Comparison of ENCODE assay signal across 8 mouse cellular contexts in genomic region chr14:40947431-40948394, GRCm38 (mm10). TPM values are rescaled to one million over a fixed set of nuclear protein-coding genes. Genes with fewer than 3 reads are reported as not detected.
DNase-seq lines count a peak whose midpoint lies in the region; ATAC-seq and TF ChIP-seq lines count a peak whose summit lies in the region.

No protein-coding gene starts in this region.

- H3K27ac ChIP-seq in layer of hippocampus, adult 2 months: peak overlapping the region; percentile 93; the same call in 1 of the 2 replicates
- peak overlapping the region; percentile 78 for H3K27ac ChIP-seq in embryonic facial prominence, embryonic 12.5 days
- H3K27ac ChIP-seq in limb, embryonic 14.5 days (replicated peaks; ENCODE audit: low read depth, low read length): peak overlapping the region; percentile 33; the same call in 1 of the 2 replicates

- intact Hi-C loops in gastrocnemius, postnatal 14 days (cut with DNase I; ENCODE audit: low total_unique reads): no loop called here

- no peak for TF ChIP-seq POLR2A in limb, embryonic 14.5 days (IDR thresholded peaks at IDR 0.05; ENCODE audit: borderline replicate concordance, extremely low read depth, insufficient read depth, insufficient read length)

- H3K27me3 ChIP-seq in embryonic facial prominence, embryonic 12.5 days: no peaks in the 10 kb centered on the region
- H3K27me3 ChIP-seq in limb, embryonic 14.5 days (ENCODE audit: control insufficient read depth, insufficient read depth, low read length): no peaks in the 10 kb centered on the region

- DNase-seq in layer of hippocampus, adult 2 months (ENCODE audit: low spot score in 2 of 2): no peak
- no peak for DNase-seq in layer of hippocampus, adult 11-12 months (ENCODE audit: low spot score)
- no peak for DNase-seq in limb, embryonic 14.5 days (ENCODE audit: low spot score)
- peak; percentile 68 to 78 for DNase-seq in natural killer cell, adult 2 months (ENCODE audit: low spot score in 2 of 2)
- DNase-seq in frontal cortex, postnatal 36 days (ENCODE audit: low spot score in 2 of 2): no peak
- no peak for DNase-seq in adrenal gland, adult 18-20 months (ENCODE audit: low spot score in 2 of 2)
- no peak for DNase-seq in gastrocnemius, postnatal 14 days

- TF ChIP-seq CTCF in layer of hippocampus, adult 2 months (conservative IDR thresholded peaks at IDR 0.05): no peak

- H3K4me2 ChIP-seq in embryonic facial prominence, embryonic 12.5 days (replicated peaks): no peak overlapping the region
- no peak overlapping the region for H3K4me2 ChIP-seq in limb, embryonic 14.5 days (replicated peaks; ENCODE audit: low read depth, low read length, severe bottlenecking)

- no peaks in the 10 kb centered on the region for H3K9me3 ChIP-seq in embryonic facial prominence, embryonic 12.5 days
- H3K9me3 ChIP-seq in limb, embryonic 14.5 days (ENCODE audit: control insufficient read depth, low read length): no peaks in the 10 kb centered on the region

- 0 out of 2 replicates have a peak, but pooled peaks have one; percentile 59 for ATAC-seq in embryonic facial prominence, embryonic 12.5 days (ENCODE audit: insufficient number of reproducible peaks, insufficient read depth, low FRiP score, low TSS enrichment)
- ATAC-seq in limb, embryonic 14.5 days (ENCODE audit: low FRiP score, low read depth): no peak

- H3K9ac ChIP-seq in embryonic facial prominence, embryonic 12.5 days: no peak overlapping the region
- H3K9ac ChIP-seq in limb, embryonic 14.5 days (ENCODE audit: low read depth, low read length, severe bottlenecking): no peak overlapping the region

- H3K4me1 ChIP-seq in embryonic facial prominence, embryonic 12.5 days: peaks cover 34% of the 10 kb centered on the region
- H3K4me1 ChIP-seq in limb, embryonic 14.5 days (ENCODE audit: control insufficient read depth, insufficient read depth, low read length): peaks cover 26% of the 10 kb centered on the region

- 63% methylated on average over 14 of the region's 14 CpGs for WGBS in embryonic facial prominence, embryonic 12.5 days
- WGBS in limb, embryonic 14.5 days: 70% methylated on average over 14 of the region's 14 CpGs

- no peak overlapping the region for H3K4me3 ChIP-seq in layer of hippocampus, adult 2 months
- no peak overlapping the region for H3K4me3 ChIP-seq in embryonic facial prominence, embryonic 12.5 days
- H3K4me3 ChIP-seq in limb, embryonic 14.5 days (replicated peaks; ENCODE audit: low read length): no peak overlapping the region

- H3K36me3 ChIP-seq in embryonic facial prominence, embryonic 12.5 days: 0 out of 2 replicates have a peak, but pooled peaks cover 7% of the 10 kb centered on the region
- H3K36me3 ChIP-seq in limb, embryonic 14.5 days (ENCODE audit: control insufficient read depth, insufficient read depth, low read length): peaks cover 5% of the 10 kb centered on the region; the same call in 1 of the 2 replicates

RNA-seq across cellular contexts. Expression of gene Tspan14, which starts 18.9 kb away (rescaled TPM):
- total RNA-seq in layer of hippocampus, adult 2 months (2021): 10 to 100 TPM; 27.0 to 30.0 TPM
- polyA plus RNA-seq in embryonic facial prominence, embryonic 12.5 days (2016; fragmentation: Nextera tagmentation; extraction: Ambion mirVana): 87.6 and 89.7 TPM in 2 replicates
- 75.2 and 81.8 TPM in 2 replicates for polyA plus RNA-seq in limb, embryonic 14.5 days (2012; rRNA removed)
- polyA plus RNA-seq in limb, embryonic 14.5 days (2014; fragmentation: Nextera tagmentation; extraction: Ambion mirVana): 75.5 and 80.0 TPM in 2 replicates
- total RNA-seq in adrenal gland, adult 18-20 months (2021): 10 to 100 TPM; 33.7 to 35.0 TPM
- total RNA-seq in gastrocnemius, postnatal 14 days (2021): 10 to 100 TPM; 16.3 to 16.8 TPM

RNA-seq across cellular contexts. Expression of gene Sh2d4b, which starts 54.6 kb away (rescaled TPM):
- total RNA-seq in layer of hippocampus, adult 2 months (2021): 1 to 10 TPM; 2.0 to 2.1 TPM
- 0.47 and 0.62 TPM in 2 replicates for polyA plus RNA-seq in embryonic facial prominence, embryonic 12.5 days (2016; fragmentation: Nextera tagmentation; extraction: Ambion mirVana)
- 0.92 and 1.2 TPM in 2 replicates for polyA plus RNA-seq in limb, embryonic 14.5 days (2012; rRNA removed)
- 0.48 and 0.64 TPM in 2 replicates for polyA plus RNA-seq in limb, embryonic 14.5 days (2014; fragmentation: Nextera tagmentation; extraction: Ambion mirVana)
- total RNA-seq in adrenal gland, adult 18-20 months (2021): 1 to 10 TPM; 1.9 to 2.0 TPM
- under 1 TPM; 0.31 to 0.41 TPM for total RNA-seq in gastrocnemius, postnatal 14 days (2021)

Comparison
In these comparisons a context has a peak if more than half of its experiments do, and no peak if none do; other contexts are left out.
1. DNase-seq: peak in natural killer cell, adult 2 months (2 of 2); none in layer of hippocampus, adult 2 months (0 of 2), layer of hippocampus, adult 11-12 months (single experiment), limb, embryonic 14.5 days (single experiment), frontal cortex, postnatal 36 days (0 of 2), adrenal gland, adult 18-20 months (0 of 2) and gastrocnemius, postnatal 14 days (single experiment).
2. H3K27ac ChIP-seq: peak in every context shown above with its lines; median percentile 93 in layer of hippocampus, adult 2 months; 78 in embryonic facial prominence, embryonic 12.5 days; 33 in limb, embryonic 14.5 days.